Mouse (Mus musculus) heart, postnatal 0 days (tissue): ENCODE results near the gene Dppa2.

Source experiments
- CTCF ChIP-seq: IDR thresholded peaks from 2 replicates; pipeline ENCODE4 v1.5.1; 2016; ENCODE audit warnings: antibody characterized with exemption, control low read depth, low read depth
- EP300 ChIP-seq: IDR thresholded peaks from 2 replicates; pipeline ENCODE4 v1.6.1; 2016; ENCODE audit warnings: antibody characterized with exemption, low read depth

GRCm38 (mm10) chr16:48254584-48254983 lies 49.1 kb upstream of the Dppa2 start:
- TF ChIP-seq EP300 (no peak), CTCF (no peak)
